Mouse (Mus musculus) bone marrow macrophage, adult 2 months (primary cell): ENCODE measurements at regions not wholly inside any gene's neighbourhood (a gene's known extent, or its start where the extent isn't known, plus 50 kb on each side); places are given as distances from the start of the nearest gene placed in this dataset.

Experiments
- H3K27ac ChIP-seq: 2 replicates; pipeline ENCODE4 v1.5.1; 2012; ENCODE audit warnings: low read depth, low read length; ENCODE audit not compliant: insufficient read depth
- H3K4me1 ChIP-seq: 2 replicates; pipeline ENCODE4 v1.6.1; 2012; ENCODE audit warnings: low read length; ENCODE audit not compliant: control insufficient read depth, insufficient read depth
- H3K4me3 ChIP-seq: 2 replicates; pipeline ENCODE4 v1.5.1; 2012; ENCODE audit warnings: mild to moderate bottlenecking, low read length, moderate library complexity; ENCODE audit not compliant: insufficient read depth
- CTCF ChIP-seq: IDR thresholded peaks from 2 replicates; pipeline ENCODE4 v1.5.1; 2012; ENCODE audit warnings: low read depth, mild to moderate bottlenecking, low read length, moderate library complexity
- POLR2A ChIP-seq: IDR thresholded peaks from 2 replicates; pipeline ENCODE4 v1.6.1; 2012; ENCODE audit warnings: mild to moderate bottlenecking, low read depth, low read length, borderline replicate concordance

DNA sequence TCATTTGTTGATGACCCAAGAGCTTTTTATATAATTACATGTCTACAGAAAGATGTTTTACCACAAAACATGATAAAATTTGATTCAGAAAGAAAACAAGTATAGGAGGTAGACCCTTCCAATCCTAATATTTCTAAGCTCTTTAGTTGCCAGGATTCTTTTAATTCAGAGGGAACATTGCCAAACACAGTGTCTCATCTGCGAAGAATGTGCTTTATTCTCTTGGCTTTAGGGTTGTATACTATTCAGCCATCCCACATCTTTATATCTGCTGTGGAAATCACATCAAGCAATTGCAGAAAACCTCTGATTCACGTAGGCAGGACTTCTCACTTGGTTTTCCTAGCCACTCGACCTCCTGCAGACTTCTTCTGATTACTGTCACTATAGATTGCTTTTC, 412.8 kb upstream of the Cdh11 start:
- TF ChIP-seq POLR2A (no peak), CTCF (no peak)
- H3K27ac ChIP-seq, result no peak overlapping the region
- no peak overlapping the region for H3K4me3 ChIP-seq
- no peaks in the 10 kb centered on the region for H3K4me1 ChIP-seq

DNA sequence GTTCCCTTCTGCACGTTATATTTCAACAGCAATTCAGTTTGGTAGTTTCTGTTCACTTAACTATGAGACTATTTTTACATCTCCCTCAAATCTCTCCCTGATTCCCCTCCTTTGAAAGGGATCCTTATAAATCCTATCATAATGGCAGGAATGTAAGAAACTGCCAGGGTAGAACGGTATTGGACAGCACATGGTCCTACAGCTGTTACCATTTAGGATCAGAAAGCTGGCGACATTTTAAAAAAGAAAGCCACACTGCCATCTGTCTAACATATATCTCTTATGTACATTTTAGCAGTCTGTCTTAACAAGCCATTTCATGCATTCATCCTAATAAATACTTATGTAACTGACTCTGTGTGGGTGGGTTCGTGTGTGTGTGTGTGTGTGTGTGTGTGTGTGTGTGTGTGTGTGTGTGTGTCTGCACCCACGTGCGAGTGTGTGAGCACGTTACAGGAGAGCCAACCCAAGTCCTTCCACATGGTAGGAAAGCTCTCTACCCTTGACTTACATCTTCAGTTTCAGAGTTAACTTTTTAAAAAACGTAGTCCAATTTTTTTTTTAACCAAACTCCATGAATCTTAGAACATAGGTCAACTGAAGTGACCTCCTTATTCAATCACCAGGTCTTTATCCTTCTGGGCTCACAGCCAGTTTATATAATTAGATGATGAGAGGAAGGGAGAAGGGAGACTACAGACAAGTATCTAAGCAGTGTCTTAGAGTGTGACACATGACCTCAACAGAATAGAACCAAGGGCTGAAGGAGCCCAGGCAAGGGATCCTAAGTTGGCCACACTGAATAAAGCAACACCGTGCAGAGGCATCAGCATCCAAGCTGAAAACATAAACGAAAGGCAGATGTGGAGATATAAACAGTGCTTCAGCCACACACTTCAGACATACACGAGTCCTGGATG, 414.5 kb upstream of the Cdh11 start:
- no peak for TF ChIP-seq CTCF
- no peak for TF ChIP-seq POLR2A
- no peaks in the 10 kb centered on the region for H3K4me1 ChIP-seq
- no peak overlapping the region for H3K4me3 ChIP-seq
- H3K27ac ChIP-seq, result no peak overlapping the region

DNA sequence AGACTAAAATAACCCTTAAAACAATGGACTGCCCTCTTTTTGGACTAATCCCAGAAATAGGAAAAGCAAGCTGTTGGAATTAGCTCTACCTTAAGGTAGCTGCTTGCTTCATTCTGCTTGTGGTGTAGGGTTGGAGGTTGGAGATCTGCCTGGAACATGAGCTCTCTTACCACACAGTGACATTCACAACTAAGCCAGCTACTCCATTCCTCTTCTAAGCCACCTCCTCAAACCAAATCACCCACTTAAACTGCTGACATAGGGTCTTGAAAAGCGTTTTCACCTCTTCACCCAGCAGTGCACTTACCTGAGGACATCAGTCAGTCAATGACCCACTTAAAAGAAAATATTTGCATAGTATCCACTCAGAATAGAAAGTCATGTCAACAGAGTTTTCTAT, 418.3 kb upstream of the Cdh11 start:
- H3K27ac ChIP-seq, result no peak overlapping the region
- TF ChIP-seq CTCF (no peak), POLR2A (no peak)
- H3K4me3 ChIP-seq, result no peak overlapping the region
- no peaks in the 10 kb centered on the region for H3K4me1 ChIP-seq

DNA sequence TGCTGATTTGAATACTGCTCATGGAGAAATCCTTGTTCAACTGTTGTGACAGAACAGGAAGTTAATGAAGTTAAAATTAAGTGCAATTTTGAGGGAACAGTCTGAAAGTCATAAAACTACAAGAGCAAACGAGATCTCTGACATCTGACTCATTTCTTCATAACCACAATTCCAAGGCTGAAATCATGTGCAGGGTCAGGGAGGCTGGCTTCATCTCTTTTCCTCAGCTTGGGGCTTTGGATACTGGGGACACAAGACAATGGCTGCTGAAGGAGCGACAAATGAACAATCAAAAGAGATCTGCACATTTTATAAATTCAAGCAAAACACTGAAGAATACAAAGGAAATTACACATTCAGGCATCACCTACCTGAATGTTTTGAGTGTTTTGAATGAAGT, 429.2 kb upstream of the Cdh11 start:
- no peak for TF ChIP-seq POLR2A
- no peak for TF ChIP-seq CTCF
- H3K4me3 ChIP-seq, result no peak overlapping the region
- no peaks in the 10 kb centered on the region for H3K4me1 ChIP-seq
- H3K27ac ChIP-seq, result no peak overlapping the region

DNA sequence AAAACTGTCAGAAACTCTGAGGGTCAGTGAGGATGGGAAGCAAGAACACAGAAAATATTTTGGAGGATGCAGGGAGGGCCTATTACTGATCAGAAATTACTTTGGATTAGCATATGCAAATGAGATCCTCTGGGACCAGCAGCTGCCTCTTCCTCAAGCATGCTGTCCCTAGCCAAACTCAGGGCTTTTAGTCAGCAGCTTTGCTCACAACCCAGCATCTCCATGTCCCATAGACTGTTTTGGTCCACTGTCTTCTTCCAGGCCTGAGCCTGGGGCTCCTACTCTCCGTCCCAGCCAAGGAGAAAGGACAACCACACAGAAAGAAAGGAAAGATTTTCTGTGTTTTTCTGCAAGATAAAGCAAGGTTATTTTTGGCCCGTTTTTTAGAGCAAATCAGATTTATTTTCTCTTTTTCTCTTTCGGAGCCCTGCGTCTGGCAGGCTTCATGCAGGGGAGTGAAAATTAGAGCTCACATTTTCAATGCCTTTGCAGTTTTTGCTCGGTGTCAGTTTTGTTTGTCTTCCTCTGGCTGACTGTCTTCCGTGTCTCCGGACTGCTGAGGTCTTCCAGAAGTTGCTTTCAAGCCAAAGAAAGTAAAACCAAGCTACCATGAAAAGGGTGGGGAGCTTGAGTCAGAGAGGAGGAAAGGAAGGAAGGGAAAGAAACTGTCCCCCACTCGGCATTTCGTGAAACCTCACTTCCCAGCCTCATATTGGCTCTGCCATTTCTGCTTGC, 445.5 kb upstream of the Cdh11 start:
- Histone ChIP-seq H3K4me3 (no peak overlapping the region), H3K27ac (no peak overlapping the region), H3K4me1 (no peaks in the 10 kb centered on the region)
- no peak for TF ChIP-seq POLR2A
- TF ChIP-seq CTCF, result no peak

DNA sequence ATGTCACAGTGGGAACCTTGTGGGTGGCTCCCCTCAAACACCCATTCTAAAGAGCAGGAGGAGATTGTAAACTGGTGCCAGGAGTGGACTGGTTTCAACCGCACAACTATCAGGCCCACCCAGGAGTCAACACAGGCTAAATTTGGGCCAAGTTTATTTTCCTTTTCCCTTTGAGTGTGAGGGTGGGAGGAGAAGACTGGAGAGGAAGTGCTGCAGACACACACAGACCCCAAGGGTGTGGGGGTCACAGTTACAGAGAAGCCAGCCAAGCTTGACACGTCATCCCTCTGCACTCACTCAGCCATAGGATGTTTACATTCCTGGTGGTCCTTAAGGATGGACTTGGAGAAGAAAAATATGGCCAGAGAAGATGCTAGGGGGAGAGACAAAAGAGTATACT, 448.9 kb upstream of the Cdh11 start:
- no peak for TF ChIP-seq CTCF
- no peak for TF ChIP-seq POLR2A
- no peak overlapping the region for H3K27ac ChIP-seq
- H3K4me1 ChIP-seq, result no peaks in the 10 kb centered on the region
- no peak overlapping the region for H3K4me3 ChIP-seq

DNA sequence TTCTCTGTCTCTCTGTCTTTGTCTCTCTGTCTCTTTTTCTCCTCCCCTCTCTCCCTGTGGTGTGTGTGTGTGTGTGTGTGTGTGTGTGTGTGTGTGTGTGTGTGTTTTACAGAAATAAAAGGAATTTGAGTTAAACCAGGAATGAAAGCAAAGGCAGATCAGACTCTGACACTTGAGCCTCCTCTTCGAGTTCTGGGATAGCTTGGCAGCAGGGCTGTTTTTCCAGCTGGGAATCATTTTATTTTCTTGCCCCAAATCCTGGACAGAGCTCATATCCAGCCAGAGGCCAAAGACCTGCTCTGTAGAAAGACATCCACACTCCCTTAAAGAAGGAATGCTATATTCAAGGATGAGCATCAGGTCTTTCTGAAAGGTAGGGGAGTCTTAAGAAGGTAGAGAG, 450.2 kb upstream of the Cdh11 start:
- H3K4me3 ChIP-seq, result no peak overlapping the region
- TF ChIP-seq CTCF (no peak), POLR2A (no peak)
- H3K27ac ChIP-seq, result no peak overlapping the region
- no peaks in the 10 kb centered on the region for H3K4me1 ChIP-seq

DNA sequence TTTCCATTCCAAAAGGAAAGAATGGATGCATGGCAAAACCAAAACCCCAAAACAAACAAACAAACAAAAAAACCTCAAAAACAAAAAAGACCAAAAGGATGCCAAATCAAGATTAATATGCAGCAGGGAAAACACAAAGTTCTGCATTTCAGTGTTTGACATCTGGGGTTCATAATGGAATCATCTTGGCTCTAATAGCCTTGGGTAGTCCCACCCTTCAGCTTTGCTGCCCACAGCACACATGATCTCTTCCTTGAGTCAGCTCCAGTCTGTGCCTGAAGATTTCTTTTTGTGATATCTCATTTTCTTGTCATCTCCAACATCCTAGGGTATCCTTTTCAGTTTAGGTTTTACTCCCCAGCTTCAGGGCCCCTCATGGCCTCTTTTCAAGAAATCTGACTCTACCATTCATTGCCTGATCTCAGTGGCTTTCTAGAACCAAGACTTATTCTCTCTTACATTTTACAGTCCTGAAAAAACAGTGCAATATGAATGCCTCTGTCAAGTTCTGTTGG, 453.1 kb upstream of the Cdh11 start:
- H3K27ac ChIP-seq, result no peak overlapping the region
- no peaks in the 10 kb centered on the region for H3K4me1 ChIP-seq
- TF ChIP-seq CTCF, result no peak
- no peak for TF ChIP-seq POLR2A
- no peak overlapping the region for H3K4me3 ChIP-seq

DNA sequence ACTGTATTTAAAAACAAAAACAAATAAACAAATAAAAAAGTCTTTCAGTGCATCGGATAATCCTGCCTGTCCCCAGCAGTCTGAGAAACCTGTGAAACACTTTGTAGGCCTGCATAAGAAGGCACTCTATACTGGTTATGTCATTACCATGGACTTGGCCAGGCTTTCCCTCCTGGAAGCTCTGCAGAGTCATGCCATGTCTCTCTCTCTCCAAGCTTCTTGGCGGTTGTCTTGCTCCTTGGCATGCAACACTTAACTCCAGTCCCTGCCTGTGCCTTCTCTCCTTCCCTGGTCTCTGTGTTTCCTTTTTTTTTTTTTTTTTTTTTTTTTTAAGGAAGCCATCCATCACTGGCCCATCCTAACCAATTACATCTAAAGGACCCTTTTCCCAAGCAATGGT, 458.7 kb upstream of the Cdh11 start:
- Histone ChIP-seq H3K4me1 (no peaks in the 10 kb centered on the region), H3K4me3 (no peak overlapping the region), H3K27ac (no peak overlapping the region)
- TF ChIP-seq CTCF, result no peak
- TF ChIP-seq POLR2A, result no peak

DNA sequence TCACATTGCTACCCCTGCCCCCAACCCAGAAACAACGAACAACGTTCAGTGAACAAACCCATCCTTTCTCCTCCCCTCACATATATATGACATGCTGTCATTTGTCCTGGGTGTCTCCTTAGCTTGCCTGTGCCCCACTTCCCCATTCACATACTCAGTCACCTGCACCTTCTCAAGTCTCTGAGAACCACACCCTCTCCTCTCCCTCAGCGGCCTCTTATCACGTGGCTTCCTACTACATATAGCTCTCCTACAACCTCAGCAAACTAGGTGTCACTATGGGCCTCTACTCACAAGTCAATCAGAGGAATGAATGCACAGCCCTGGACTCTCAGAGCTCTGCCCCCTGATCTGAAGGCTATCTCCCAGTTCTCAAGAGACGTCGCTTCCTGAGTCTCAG, 459.2 kb upstream of the Cdh11 start:
- TF ChIP-seq POLR2A, result no peak
- no peak for TF ChIP-seq CTCF
- no peaks in the 10 kb centered on the region for H3K4me1 ChIP-seq
- H3K27ac ChIP-seq, result no peak overlapping the region
- H3K4me3 ChIP-seq, result no peak overlapping the region
